Mouse (Mus musculus): ENCODE data around the gene Commd8. TPM values are rescaled to one million over a fixed set of nuclear protein-coding genes. Genes with fewer than 3 reads are reported as not detected.

Gene Commd8
- polyA plus RNA-seq (2012; rRNA removed), result 21.3 and 23.0 TPM in 2 replicates

GRCm38 (mm10) chr5:72167594-72168284 lies at the start of gene Commd8:
Commd8 (minus strand) TSS chr5:72168189.

